Mouse (Mus musculus) embryonic facial prominence, embryonic 14.5 days (tissue): Measurements from ENCODE around the gene Cebpz. TPM values are rescaled to one million over a fixed set of nuclear protein-coding genes. Genes with fewer than 3 reads are reported as not detected.
A peak's percentile ranks its signal among the peaks of the same experiment; 100 is the strongest.

ENCODE experiments used
- ATAC-seq: fragments of 200-750 bp; cut with Nextera tagmentation; 2 replicates; pipeline ENCODE4 v1.8.0; 2017; ENCODE audit warnings: low read depth, moderate number of reproducible peaks, moderate TSS enrichment
- DNase-seq: peaks from one replicate; pipeline ENCODE4 v3.0.0-alpha.2; 2015; ENCODE audit warnings: low spot score
- H3K27ac ChIP-seq: fragments of 300-500 bp; sonication (generic); replicated peaks from 2 replicates; pipeline ENCODE4 v1.5.1; 2014; ENCODE audit warnings: low read depth, mild to moderate bottlenecking, low read length, moderate library complexity
- H3K27me3 ChIP-seq: fragments of 300-500 bp; sonication (generic); replicated peaks from 2 replicates; pipeline ENCODE4 v1.6.1; 2014; ENCODE audit warnings: low read length; ENCODE audit not compliant: control insufficient read depth, insufficient read depth
- H3K36me3 ChIP-seq: fragments of 300-500 bp; sonication (generic); 2 replicates; pipeline ENCODE4 v1.6.1; 2014; ENCODE audit warnings: low read length, mixed read lengths; ENCODE audit not compliant: control insufficient read depth, insufficient read depth
- H3K4me1 ChIP-seq: fragments of 300-500 bp; sonication (generic); 2 replicates; pipeline ENCODE4 v1.6.1; 2014; ENCODE audit warnings: antibody characterized with exemption, low read length; ENCODE audit not compliant: control insufficient read depth, insufficient read depth
- H3K4me2 ChIP-seq: fragments of 300-500 bp; sonication (generic); 2 replicates; pipeline ENCODE4 v1.6.1; 2014; ENCODE audit warnings: low read depth, mild to moderate bottlenecking, low read length, moderate library complexity, mixed read lengths
- H3K4me3 ChIP-seq: fragments of 300-500 bp; sonication (generic); 2 replicates; pipeline ENCODE4 v1.5.1; 2014; ENCODE audit warnings: low read depth, mild to moderate bottlenecking, low read length
- H3K9ac ChIP-seq: fragments of 300-500 bp; sonication (generic); 2 replicates; pipeline ENCODE4 v1.6.1; 2014; ENCODE audit warnings: low read depth, mild to moderate bottlenecking, low read length, moderate library complexity, mixed read lengths
- H3K9me3 ChIP-seq: fragments of 300-500 bp; sonication (generic); 2 replicates; pipeline ENCODE4 v1.6.1; 2016; ENCODE audit warnings: low read length; ENCODE audit not compliant: control insufficient read depth
- WGBS: fragments of 180-500 bp; shearing (Covaris S2); extraction: QIAGEN DNeasy Blood & Tissue Kit; methylation state at CpG from one replicate; pipeline ENCODE4 v1.1.7; 2014; 5-methylcytosine and 5-hydroxymethylcytosine counted together
- polyA plus RNA-seq: library from polyadenylated mRNA; unstranded; fragments of >200 nt; fragmentation: Nextera tagmentation; extraction: Ambion mirVana; gene quantifications from 2 replicates; pipeline ENCODE4 v1.2.1, GENCODE M21; 2014

Gene Cebpz
- polyA plus RNA-seq: 53.3 and 54.7 TPM in 2 replicates

DNA sequence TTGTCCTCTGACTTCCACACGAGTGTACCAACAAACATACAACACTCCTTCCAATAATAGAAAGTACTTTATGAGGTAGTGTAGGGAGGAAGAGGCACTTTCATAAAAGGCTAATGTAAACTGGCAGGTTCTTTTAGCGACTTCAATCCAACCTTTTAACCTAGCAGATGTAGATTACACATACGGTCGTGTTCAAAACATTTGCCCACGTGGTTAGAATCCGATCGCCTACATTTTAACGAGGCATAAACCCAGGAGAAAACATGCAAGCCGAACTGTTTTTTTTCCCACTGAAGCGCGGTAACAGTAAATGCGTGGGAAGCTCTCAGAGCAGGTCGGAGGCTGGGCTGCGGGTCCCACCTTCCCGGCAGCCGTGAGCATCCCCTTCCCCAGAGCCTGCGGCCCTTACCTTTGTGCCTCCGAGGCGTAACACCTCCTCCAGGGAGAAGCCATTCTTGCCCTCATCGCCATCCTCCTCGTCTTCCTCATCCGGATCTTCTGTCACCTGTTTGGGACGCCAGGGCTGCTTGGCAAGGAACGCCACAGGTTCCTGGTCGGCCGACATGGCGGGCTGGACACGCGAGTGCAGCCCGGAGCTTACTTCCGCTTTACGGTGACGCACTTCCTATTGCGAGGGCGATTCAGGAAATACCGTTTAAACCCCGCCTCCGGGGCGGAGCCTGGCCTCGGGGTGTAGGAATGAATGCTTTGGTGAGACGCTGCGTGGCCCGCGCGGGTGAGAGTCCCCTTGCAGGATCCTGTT lies at the start of gene Cebpz, which contains the start of gene Ndufaf7:
Gene Cebpz (minus strand): TSS at position 601 of the 763 bp plus-strand sequence.
Gene Ndufaf7 (plus strand): TSS at position 671 of the 763 bp plus-strand sequence.
- no peak within 1 kb of the TSS; the same call in 1 of the 2 replicates for H3K27ac ChIP-seq
- H3K9ac ChIP-seq: peak within 1 kb of the TSS; percentile 75
- WGBS: under 1% methylated on average over 45 of the region's 45 CpGs
- peak; percentile 99 for ATAC-seq
- H3K27me3 ChIP-seq: no peaks in the 10 kb centered on the region
- peaks cover 56% of the 10 kb centered on the region for H3K36me3 ChIP-seq
- H3K4me3 ChIP-seq: peak within 1 kb of the TSS; percentile 73
- peak; percentile 99 for DNase-seq
- H3K4me2 ChIP-seq: peak within 1 kb of the TSS; percentile 65
- peaks cover 12% of the 10 kb centered on the region for H3K4me1 ChIP-seq
- no peaks in the 10 kb centered on the region for H3K9me3 ChIP-seq

DNA sequence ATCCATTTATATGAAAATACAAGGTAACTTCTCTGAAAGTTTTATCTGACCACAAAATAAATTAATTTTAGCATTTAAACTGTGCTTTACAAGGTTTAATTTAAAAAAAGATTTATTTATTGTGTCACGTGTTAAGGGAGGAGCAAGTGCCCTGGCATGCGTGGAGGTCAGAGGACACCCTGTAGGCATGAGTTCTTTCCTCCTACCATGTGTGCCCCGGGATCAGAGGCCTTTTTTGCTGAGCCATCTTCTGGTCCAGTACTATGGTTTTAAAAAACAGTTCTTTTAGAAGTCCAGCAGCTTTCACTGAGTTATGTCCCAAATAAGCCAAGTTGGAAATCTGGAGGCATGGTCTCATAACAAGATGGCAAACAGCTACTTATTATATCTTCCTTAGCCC lies 46.9 kb upstream of the Cebpz start:
- Histone ChIP-seq H3K9me3 (no peaks in the 10 kb centered on the region), H3K36me3 (peaks cover 45% of the 10 kb centered on the region), H3K9ac (no peak overlapping the region), H3K27me3 (no peaks in the 10 kb centered on the region), H3K4me2 (no peak overlapping the region), H3K4me1 (no peaks in the 10 kb centered on the region), H3K4me3 (no peak overlapping the region), H3K27ac (no peak overlapping the region)
- 79% methylated on average over 3 of the region's 3 CpGs for WGBS
- ATAC-seq (no peak), DNase-seq (no peak)

DNA sequence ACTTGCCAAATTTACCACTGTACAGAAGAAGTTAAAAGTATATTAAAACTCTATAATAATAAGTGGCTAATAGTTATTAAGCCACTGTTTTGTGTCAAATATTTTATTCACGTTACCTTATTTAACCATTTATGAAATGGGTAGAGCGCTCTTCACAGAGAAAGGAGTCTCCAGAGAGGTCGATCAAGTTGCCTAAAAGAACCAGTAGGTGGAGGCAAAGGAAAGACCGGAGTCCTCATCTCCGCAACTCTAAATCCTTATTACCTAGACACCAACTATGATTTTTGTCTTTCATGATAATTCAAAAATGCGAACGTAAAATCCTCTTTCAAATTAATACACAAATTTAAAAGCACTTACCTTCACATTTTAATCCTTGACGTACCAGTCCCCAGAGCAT lies 46.3 kb upstream of the Cebpz start:
- Histone ChIP-seq H3K27me3 (no peaks in the 10 kb centered on the region), H3K4me3 (no peak overlapping the region), H3K4me2 (no peak overlapping the region), H3K9ac (no peak overlapping the region), H3K36me3 (peaks cover 45% of the 10 kb centered on the region), H3K27ac (no peak overlapping the region), H3K9me3 (no peaks in the 10 kb centered on the region), H3K4me1 (no peaks in the 10 kb centered on the region)
- WGBS: 93% methylated on average over 8 of the region's 8 CpGs
- DNase-seq (no peak), ATAC-seq (no peak)

DNA sequence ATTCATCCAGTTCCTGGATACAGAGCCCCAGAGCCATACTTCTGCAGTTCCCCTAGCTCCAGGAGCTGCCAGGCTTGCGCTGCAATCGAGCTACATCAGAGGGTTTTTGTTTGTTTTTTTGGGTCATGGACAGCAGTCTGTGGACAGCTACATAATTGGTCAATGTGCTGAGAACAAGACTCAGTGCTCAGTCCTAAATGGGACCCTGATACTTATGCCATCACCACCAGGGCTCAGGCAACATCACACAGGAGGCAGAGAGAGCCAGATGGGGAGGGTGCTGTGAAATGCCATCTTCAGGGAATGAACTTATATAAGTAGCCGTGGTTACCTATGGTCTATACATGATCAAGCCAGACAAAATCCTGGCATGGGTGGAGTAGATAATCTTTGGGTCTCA lies 31.6 kb upstream of the Cebpz start:
- no peak for DNase-seq
- Histone ChIP-seq H3K9me3 (no peaks in the 10 kb centered on the region), H3K9ac (no peak overlapping the region), H3K36me3 (peaks cover 54% of the 10 kb centered on the region), H3K4me1 (no peaks in the 10 kb centered on the region), H3K4me2 (no peak overlapping the region), H3K27me3 (no peaks in the 10 kb centered on the region), H3K4me3 (no peak overlapping the region), H3K27ac (no peak overlapping the region)
- 91% methylated on average over 3 of the region's 3 CpGs for WGBS
- ATAC-seq: no peak

DNA sequence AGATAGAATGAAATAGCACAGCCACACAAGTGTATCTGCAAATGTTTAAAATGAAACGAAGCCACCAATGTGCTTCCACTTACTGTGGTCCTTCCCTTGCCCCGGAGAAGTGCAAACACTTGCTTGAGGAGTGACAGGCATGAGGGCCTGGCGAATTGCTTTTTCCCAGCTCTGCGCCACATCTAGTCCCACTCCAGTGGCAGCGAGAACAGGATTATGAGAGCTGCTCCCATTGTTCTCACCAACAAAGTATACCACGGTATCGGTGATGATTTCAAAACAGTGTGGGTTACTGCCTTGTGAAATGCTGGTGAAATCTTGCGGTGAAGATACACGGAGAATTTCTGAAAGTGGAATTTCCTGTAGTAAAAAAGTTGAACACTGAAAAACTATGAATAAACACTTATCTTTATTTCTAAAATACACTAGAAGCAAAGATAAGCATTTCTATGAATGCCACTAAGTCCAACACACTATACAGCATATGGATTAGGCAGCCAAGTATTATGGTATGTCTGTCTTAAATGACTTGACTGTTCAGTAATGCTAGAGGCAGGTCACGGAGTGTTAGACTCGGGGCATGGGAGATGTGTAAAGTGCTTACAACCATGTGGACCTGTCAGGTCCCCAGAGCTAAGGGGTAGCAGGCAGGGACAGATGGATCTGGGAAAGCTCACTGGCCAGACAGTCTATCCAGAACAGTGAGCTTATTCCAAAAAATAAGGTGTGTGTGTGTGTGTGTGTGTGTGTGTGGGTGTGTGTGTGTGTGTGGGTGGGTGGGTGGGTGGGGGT lies 29.4 kb upstream of the Cebpz start:
- ATAC-seq: no peak
- no peak for DNase-seq
- H3K4me1 ChIP-seq: no peaks in the 10 kb centered on the region
- H3K36me3 ChIP-seq: peaks cover 55% of the 10 kb centered on the region
- no peak overlapping the region for H3K4me2 ChIP-seq
- H3K9ac ChIP-seq: no peak overlapping the region
- WGBS: 88% methylated on average over 11 of the region's 11 CpGs
- H3K4me3 ChIP-seq: no peak overlapping the region
- H3K27ac ChIP-seq: no peak overlapping the region
- H3K27me3 ChIP-seq: no peaks in the 10 kb centered on the region
- H3K9me3 ChIP-seq: no peaks in the 10 kb centered on the region

DNA sequence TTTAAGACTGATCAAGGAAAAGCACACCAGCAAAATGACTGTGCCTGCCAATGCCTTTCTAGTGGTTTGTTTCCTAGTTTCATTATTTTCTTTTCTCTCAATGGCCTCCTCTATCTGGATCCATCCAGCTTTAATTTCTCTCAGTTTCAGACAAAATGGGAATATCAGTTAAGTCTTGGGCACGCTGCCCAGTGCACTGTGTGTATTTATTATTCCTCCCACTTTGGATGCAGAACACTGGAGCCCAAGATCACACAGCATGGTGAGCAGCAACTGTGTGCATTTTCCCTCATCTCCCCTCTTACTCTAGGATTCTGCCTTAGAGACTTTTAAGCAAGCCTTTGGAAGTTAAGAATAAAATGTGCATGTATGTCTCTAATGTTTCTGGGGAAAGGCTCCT lies 27.5 kb upstream of the Cebpz start:
- WGBS: 86% methylated on average over 1 of the region's 1 CpGs
- Histone ChIP-seq H3K27ac (no peak overlapping the region), H3K4me1 (no peaks in the 10 kb centered on the region), H3K4me3 (no peak overlapping the region), H3K9me3 (no peaks in the 10 kb centered on the region), H3K9ac (no peak overlapping the region), H3K4me2 (no peak overlapping the region), H3K27me3 (no peaks in the 10 kb centered on the region), H3K36me3 (peaks cover 61% of the 10 kb centered on the region)
- DNase-seq (peak; percentile 11), ATAC-seq (no peak)

DNA sequence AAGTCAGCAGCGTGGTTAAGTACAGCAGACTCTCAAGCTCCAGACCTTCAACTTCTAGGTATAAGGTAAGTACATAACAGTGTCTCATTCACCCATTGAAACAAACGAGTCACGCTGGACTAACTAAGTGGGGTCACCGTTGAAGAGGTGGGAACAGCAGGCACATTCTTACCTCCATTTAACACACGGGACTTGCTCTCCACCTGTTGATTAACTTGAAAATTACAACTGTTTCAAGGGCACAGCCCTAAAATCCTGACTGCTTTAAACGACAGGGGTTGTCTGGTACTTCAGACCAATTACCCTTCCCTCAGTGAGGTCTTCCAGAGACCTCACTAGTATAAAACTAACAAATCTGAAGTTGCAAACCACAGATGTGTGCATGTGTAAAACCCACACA lies 22.6 kb upstream of the Cebpz start:
- H3K27ac ChIP-seq: no peak overlapping the region

DNA sequence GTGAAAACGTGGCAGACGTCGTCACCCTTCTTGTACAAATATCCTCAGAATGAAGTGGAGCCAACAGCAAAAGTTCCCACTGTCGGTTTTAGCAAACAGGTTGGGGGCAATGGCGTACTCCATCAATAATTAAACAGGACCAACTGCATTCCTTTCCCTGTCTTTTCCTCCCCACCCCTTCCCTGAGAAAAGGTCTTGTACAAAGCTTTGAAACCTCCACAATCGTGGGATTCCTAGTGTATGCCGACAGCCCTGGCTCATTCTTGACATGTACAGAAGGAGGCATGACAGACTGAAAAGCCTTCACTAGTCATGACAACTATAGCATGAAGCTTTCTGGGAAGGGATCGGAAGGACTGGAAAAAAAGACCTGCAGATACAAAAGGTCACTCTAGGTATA lies 16.4 kb upstream of the Cebpz start:
- peaks cover 90% of the 10 kb centered on the region for H3K36me3 ChIP-seq
- H3K27ac ChIP-seq: no peak overlapping the region
- no peak overlapping the region for H3K4me3 ChIP-seq
- peak; percentile 30; the same call in 1 of the 2 replicates for ATAC-seq
- WGBS: 76% methylated on average over 8 of the region's 8 CpGs
- no peaks in the 10 kb centered on the region for H3K27me3 ChIP-seq
- H3K4me2 ChIP-seq: no peak overlapping the region
- no peaks in the 10 kb centered on the region for H3K4me1 ChIP-seq
- peak; percentile 27 for DNase-seq
- no peaks in the 10 kb centered on the region for H3K9me3 ChIP-seq
- no peak overlapping the region for H3K9ac ChIP-seq

More for the DNA sequence above, 22.6 kb upstream of the Cebpz start:
- 71% methylated on average over 6 of the region's 6 CpGs for WGBS
- H3K27me3 ChIP-seq: no peaks in the 10 kb centered on the region
- DNase-seq: no peak
- H3K9ac ChIP-seq: no peak overlapping the region
- no peaks in the 10 kb centered on the region for H3K9me3 ChIP-seq
- peaks cover 84% of the 10 kb centered on the region for H3K36me3 ChIP-seq
- ATAC-seq: no peak
- H3K4me1 ChIP-seq: no peaks in the 10 kb centered on the region
- no peak overlapping the region for H3K4me3 ChIP-seq
- H3K4me2 ChIP-seq: no peak overlapping the region
